Mouse (Mus musculus) heart, embryonic 11.5 days (tissue): ENCODE results near the gene Sema6d. TPM values are rescaled to one million over a fixed set of nuclear protein-coding genes. Genes with fewer than 3 reads are reported as not detected.
A peak's percentile ranks its signal among the peaks of the same experiment; 100 is the strongest.

Experiments used
- ATAC-seq: fragments of 200-750 bp; cut with Nextera tagmentation; replicated peaks from 2 replicates; pipeline ENCODE4 v1.8.0; 2017; ENCODE audit warnings: moderate library complexity; ENCODE audit not compliant: insufficient number of reproducible peaks, low FRiP score, low TSS enrichment
- H3K27ac ChIP-seq: fragments of 300-500 bp; sonication (generic); 2 replicates; pipeline ENCODE4 v1.5.1; 2014; ENCODE audit warnings: mild to moderate bottlenecking, low read depth, low read length
- H3K27me3 ChIP-seq: fragments of 300-500 bp; sonication (generic); 2 replicates; pipeline ENCODE4 v1.6.1; 2014; ENCODE audit warnings: mild to moderate bottlenecking, low read length, mixed read lengths; ENCODE audit not compliant: control insufficient read depth, insufficient read depth
- H3K36me3 ChIP-seq: fragments of 300-500 bp; sonication (generic); 2 replicates; pipeline ENCODE4 v1.6.1; 2014; ENCODE audit warnings: mild to moderate bottlenecking, low read length, moderate library complexity, mixed read lengths; ENCODE audit not compliant: control insufficient read depth, insufficient read depth
- H3K4me1 ChIP-seq: fragments of 300-500 bp; sonication (generic); 2 replicates; pipeline ENCODE4 v1.6.1; 2014; ENCODE audit warnings: low read length; ENCODE audit not compliant: control insufficient read depth, insufficient read depth
- H3K4me2 ChIP-seq: fragments of 300-500 bp; sonication (generic); 2 replicates; pipeline ENCODE4 v1.6.1; 2014; ENCODE audit warnings: mild to moderate bottlenecking, moderate library complexity
- H3K4me3 ChIP-seq: fragments of 300-500 bp; sonication (generic); 2 replicates; pipeline ENCODE4 v1.5.1; 2014; ENCODE audit warnings: low read depth, low read length
- H3K9ac ChIP-seq: fragments of 300-500 bp; sonication (generic); 2 replicates; pipeline ENCODE4 v1.6.1; 2014; ENCODE audit warnings: mild to moderate bottlenecking, low read depth, low read length, moderate library complexity
- H3K9me3 ChIP-seq: fragments of 300-500 bp; sonication (generic); replicated peaks from 2 replicates; pipeline ENCODE4 v1.6.1; 2016; ENCODE audit warnings: low read length; ENCODE audit not compliant: control insufficient read depth
- WGBS: fragments of 180-500 bp; shearing (Covaris S2); extraction: QIAGEN DNeasy Blood & Tissue Kit; methylation state at CpG from one replicate; pipeline ENCODE4 v1.1.7; 2014; ENCODE audit not compliant: insufficient replicate concordance; 5-methylcytosine and 5-hydroxymethylcytosine counted together
- polyA plus RNA-seq: library from polyadenylated mRNA; unstranded; fragments of >200 nt; fragmentation: Nextera tagmentation; extraction: Ambion mirVana; gene quantifications from 2 replicates; pipeline ENCODE4 v1.2.1, GENCODE M21; 2014

The Sema6d gene
- polyA plus RNA-seq, 1 experiment from 2014 or later: 24.9 TPM

DNA sequence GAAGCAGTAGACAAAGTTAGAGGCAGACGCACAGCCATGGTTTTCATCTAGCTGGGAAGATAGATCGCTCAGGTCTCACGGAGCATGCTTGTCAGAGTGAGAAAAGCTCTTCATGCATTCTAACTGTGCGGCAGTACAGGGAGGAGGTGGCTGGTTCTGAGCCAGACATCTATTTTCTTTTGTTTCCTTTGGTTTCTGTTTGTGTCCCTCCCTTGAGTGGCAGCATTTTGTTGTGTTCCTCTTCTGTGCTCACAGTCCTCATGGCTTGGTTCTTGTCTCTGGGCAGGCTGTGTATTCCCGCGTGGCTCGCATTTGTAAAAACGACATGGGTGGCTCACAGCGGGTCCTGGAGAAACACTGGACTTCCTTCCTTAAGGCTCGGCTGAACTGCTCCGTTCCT is 567.6 kb downstream of the Sema6d start:
- ATAC-seq: no peak
- peaks cover 13% of the 10 kb centered on the region for H3K36me3 ChIP-seq
- 86% methylated on average over 11 of the region's 11 CpGs for WGBS

DNA sequence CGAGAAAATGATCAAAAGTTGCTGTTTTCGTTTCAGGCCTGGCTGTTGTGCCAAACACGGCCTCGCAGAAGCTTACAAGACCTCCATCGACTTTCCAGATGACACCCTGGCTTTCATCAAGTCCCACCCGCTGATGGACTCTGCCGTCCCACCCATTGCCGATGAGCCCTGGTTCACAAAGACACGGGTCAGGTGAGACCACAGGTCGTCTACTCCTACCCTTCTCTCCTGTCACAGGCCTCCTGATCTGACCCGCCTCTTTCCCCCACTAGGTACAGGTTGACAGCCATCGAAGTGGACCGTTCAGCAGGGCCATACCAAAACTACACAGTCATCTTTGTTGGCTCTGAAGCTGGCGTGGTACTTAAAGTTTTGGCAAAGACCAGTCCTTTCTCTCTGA is 568.6 kb downstream of the Sema6d start:
- H3K9ac ChIP-seq: no peak overlapping the region
- WGBS: 86% methylated on average over 14 of the region's 14 CpGs
- no peaks in the 10 kb centered on the region for H3K27me3 ChIP-seq
- 0 out of 2 replicates have a peak, but pooled peaks cover 7% of the 10 kb centered on the region for H3K4me1 ChIP-seq
- no peak overlapping the region for H3K27ac ChIP-seq
- no peaks in the 10 kb centered on the region for H3K9me3 ChIP-seq
- H3K4me3 ChIP-seq: no peak overlapping the region
- ATAC-seq: no peak
- H3K36me3 ChIP-seq: peaks cover 16% of the 10 kb centered on the region
- H3K4me2 ChIP-seq: no peak overlapping the region

More for the DNA sequence above, 567.6 kb downstream of the Sema6d start:
- 0 out of 2 replicates have a peak, but pooled peaks cover 7% of the 10 kb centered on the region for H3K4me1 ChIP-seq
- no peaks in the 10 kb centered on the region for H3K27me3 ChIP-seq
- no peak overlapping the region for H3K27ac ChIP-seq
- no peak overlapping the region for H3K9ac ChIP-seq
- H3K4me3 ChIP-seq: no peak overlapping the region
- H3K9me3 ChIP-seq: no peaks in the 10 kb centered on the region
- no peak overlapping the region for H3K4me2 ChIP-seq

DNA sequence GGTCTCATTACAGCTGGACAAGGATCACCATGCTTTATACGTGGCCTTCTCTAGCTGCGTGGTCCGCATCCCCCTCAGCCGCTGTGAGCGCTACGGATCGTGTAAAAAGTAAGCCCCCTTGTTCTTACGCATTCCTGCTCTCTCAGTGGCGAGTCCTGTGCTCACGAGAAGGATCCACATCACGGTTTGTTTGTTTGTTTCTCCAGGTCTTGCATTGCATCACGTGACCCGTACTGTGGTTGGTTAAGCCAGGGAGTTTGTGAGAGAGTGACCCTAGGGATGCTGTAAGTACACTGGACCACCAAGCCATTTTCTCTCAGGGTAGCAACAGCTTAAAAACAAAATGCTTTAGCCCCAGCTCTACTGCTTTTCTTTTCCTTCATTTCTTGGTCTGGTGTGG is 569.8 kb downstream of the Sema6d start:
- 89% methylated on average over 13 of the region's 13 CpGs for WGBS
- no peaks in the 10 kb centered on the region for H3K27me3 ChIP-seq

DNA sequence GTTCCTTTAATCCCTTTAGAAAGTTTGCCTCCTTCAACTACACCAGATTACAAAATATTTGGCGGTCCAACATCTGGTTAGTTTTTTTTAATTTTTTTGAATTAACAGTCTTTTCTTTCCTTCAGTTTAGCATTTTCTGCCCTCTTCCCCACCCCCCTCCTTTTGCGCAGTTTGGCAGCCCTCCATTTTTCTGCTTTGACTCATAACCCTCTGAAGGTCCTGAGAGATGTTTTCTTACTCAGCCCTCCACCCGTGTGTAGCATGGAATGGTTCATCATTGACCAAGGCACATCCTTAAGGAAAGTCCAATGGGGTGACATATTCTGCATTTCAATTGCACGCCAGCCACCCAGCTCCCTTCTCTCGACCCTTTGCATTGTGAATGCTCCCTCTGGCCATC is 570.9 kb downstream of the Sema6d start:
- no peak for ATAC-seq
- Histone ChIP-seq H3K4me1 (0 out of 2 replicates have a peak, but pooled peaks cover 7% of the 10 kb centered on the region), H3K4me2 (no peak overlapping the region), H3K4me3 (no peak overlapping the region), H3K9ac (no peak overlapping the region), H3K27me3 (no peaks in the 10 kb centered on the region), H3K27ac (no peak overlapping the region), H3K9me3 (no peaks in the 10 kb centered on the region), H3K36me3 (peaks cover 34% of the 10 kb centered on the region)
- 83% methylated on average over 5 of the region's 5 CpGs for WGBS

More for the DNA sequence above, 569.8 kb downstream of the Sema6d start:
- H3K9me3 ChIP-seq: no peaks in the 10 kb centered on the region
- H3K27ac ChIP-seq: no peak overlapping the region
- H3K4me1 ChIP-seq: 0 out of 2 replicates have a peak, but pooled peaks cover 7% of the 10 kb centered on the region
- H3K36me3 ChIP-seq: peaks cover 24% of the 10 kb centered on the region
- H3K9ac ChIP-seq: no peak overlapping the region
- H3K4me2 ChIP-seq: no peak overlapping the region
- ATAC-seq: no peak
- no peak overlapping the region for H3K4me3 ChIP-seq

DNA sequence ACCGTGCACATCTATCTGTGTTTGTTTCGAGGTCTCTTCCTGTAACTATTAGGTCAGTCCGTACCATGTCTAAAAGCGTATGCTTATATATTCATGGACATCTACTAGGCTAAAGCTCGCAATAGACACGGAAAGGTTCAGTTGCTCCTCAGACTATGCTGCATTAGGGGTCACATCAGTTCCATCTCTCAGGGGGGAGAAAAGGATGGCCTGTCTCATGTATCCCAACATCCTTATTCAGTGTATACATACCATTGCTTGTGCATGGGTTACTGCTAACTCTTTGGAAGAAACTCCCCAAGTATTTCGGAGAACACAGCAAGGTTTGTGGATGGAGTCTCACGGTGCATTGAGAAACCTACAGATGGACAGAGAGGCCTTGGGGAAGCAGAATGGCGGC is 571.5 kb downstream of the Sema6d start:
- 0 out of 2 replicates have a peak, but pooled peaks cover 7% of the 10 kb centered on the region for H3K4me1 ChIP-seq
- no peak for ATAC-seq
- 92% methylated on average over 9 of the region's 9 CpGs for WGBS
- H3K9ac ChIP-seq: no peak overlapping the region
- no peak overlapping the region for H3K4me3 ChIP-seq
- H3K4me2 ChIP-seq: no peak overlapping the region
- H3K27me3 ChIP-seq: no peaks in the 10 kb centered on the region
- H3K36me3 ChIP-seq: peaks cover 37% of the 10 kb centered on the region
- no peaks in the 10 kb centered on the region for H3K9me3 ChIP-seq
- H3K27ac ChIP-seq: no peak overlapping the region

DNA sequence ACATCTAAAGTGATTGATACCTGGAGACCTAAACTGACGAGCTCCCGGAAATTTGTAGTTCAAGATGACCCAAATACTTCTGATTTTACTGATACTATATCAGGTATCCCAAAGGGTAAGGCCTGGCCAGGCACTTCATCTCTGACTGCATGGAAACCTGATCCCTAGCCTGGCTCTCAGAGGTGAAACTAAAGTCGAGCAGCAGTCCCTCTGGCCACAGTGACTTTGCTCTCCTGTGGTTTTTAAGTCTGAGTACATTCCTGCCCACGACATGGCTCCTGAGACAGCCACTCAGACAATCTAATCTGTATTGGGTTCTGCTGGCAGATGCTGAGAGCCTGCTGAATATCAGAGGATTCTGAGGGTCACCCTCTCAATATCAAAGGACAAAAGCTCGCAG is 572.5 kb downstream of the Sema6d start:
- H3K4me1 ChIP-seq: 0 out of 2 replicates have a peak, but pooled peaks cover 7% of the 10 kb centered on the region
- H3K9me3 ChIP-seq: no peaks in the 10 kb centered on the region
- no peak overlapping the region for H3K9ac ChIP-seq
- 0 out of 2 replicates have a peak, but pooled peaks have one; percentile 26 for ATAC-seq
- no peak overlapping the region for H3K27ac ChIP-seq
- H3K4me3 ChIP-seq: no peak overlapping the region
- no peak overlapping the region for H3K4me2 ChIP-seq
- 28% methylated on average over 5 of the region's 5 CpGs for WGBS
- H3K36me3 ChIP-seq: peaks cover 32% of the 10 kb centered on the region
- H3K27me3 ChIP-seq: no peaks in the 10 kb centered on the region

DNA sequence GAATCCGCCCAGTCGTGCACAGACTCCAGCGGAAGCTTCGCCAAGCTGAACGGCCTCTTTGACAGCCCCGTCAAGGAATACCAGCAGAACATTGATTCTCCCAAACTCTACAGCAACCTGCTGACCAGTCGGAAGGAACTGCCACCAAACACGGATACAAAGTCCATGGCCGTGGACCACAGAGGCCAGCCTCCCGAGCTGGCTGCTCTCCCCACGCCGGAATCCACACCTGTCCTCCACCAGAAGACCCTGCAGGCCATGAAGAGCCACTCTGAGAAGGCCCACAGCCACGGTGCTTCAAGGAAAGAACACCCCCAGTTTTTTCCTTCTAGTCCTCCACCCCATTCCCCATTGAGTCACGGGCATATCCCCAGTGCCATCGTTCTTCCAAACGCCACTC is 574.4 kb downstream of the Sema6d start:
- WGBS: 92% methylated on average over 16 of the region's 16 CpGs
- no peak for ATAC-seq
- H3K9ac ChIP-seq: no peak overlapping the region
- H3K4me1 ChIP-seq: 0 out of 2 replicates have a peak, but pooled peaks cover 7% of the 10 kb centered on the region
- no peaks in the 10 kb centered on the region for H3K27me3 ChIP-seq
- no peak overlapping the region for H3K27ac ChIP-seq
- H3K4me3 ChIP-seq: no peak overlapping the region
- no peaks in the 10 kb centered on the region for H3K9me3 ChIP-seq
- H3K4me2 ChIP-seq: no peak overlapping the region
- peaks cover 32% of the 10 kb centered on the region for H3K36me3 ChIP-seq

DNA sequence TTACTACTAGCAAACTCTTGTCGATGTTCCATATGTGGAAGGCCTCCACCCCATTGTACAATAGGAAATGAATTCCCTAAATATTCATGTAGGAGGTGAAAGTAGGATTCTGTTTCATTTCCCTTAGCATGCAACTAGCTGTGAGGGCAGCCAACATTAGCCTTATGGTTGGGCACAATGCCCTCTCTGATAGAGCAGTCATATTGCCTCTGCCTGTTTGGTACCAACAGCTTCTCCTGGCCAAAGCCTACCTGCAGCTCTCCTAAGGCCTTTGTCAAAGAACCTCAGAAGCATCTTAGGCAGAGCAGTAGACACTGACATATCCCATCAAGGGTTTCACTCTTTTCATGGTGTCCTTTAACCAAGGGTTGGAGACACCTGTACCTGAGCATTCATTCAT is 578.7 kb downstream of the Sema6d start:
- Histone ChIP-seq H3K36me3 (peaks cover 25% of the 10 kb centered on the region), H3K4me3 (no peak overlapping the region), H3K27ac (no peak overlapping the region), H3K27me3 (no peaks in the 10 kb centered on the region), H3K9ac (no peak overlapping the region), H3K4me2 (no peak overlapping the region), H3K4me1 (no peaks in the 10 kb centered on the region), H3K9me3 (no peaks in the 10 kb centered on the region)
- WGBS: 93% methylated on average over 1 of the region's 1 CpGs
- no peak for ATAC-seq

DNA sequence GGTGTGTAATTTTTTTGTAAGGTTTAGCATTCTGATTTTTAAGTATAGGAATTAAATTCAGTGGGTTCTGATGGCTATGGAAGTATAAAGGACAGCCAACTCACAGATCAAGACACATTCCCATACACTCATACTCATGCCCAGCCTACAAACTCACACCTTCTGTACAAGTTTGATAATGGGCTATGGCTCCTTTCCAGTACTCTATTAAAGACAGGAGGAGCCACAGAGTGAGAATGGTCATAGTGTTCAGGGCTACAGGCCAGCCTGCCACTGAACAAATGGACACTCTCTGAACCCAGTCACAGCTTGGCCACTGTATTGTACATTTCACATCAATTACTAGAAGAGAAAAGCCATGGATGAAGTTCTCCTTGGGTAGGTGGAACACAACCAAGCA is 583.3 kb downstream of the Sema6d start:
- Histone ChIP-seq H3K4me1 (no peaks in the 10 kb centered on the region), H3K4me3 (no peak overlapping the region), H3K36me3 (no peaks in the 10 kb centered on the region), H3K4me2 (no peak overlapping the region), H3K9me3 (no peaks in the 10 kb centered on the region), H3K9ac (no peak overlapping the region), H3K27me3 (no peaks in the 10 kb centered on the region), H3K27ac (no peak overlapping the region)
- no peak for ATAC-seq
